Mouse (Mus musculus): ENCODE measurements around the gene Dspp.
A peak's percentile ranks its signal among the peaks of the same experiment; 100 is the strongest.

Dspp gene

DNA sequence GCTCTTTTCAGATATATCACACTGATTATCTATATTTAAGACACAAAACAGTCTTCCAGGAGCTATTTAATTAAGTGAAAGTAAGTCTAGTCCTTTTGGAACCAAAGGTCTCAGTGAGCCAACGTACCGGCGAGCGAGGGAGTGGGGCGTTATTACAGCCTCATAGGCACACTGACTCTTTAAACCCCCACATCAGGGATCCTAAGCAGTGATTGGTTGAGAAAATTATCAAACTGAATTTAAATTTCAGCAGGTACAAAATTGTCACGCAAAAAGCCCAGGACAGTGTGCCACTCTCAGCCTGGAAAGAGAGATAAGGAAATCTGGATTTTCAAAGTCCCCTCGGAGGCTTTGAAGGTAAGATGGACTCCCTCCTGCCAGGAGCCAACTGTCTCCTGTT is at the start of gene Dspp:
Gene Dspp (plus strand): TSS at position 301 of the 400 bp plus-strand sequence.
- no peak for DNase-seq

DNA sequence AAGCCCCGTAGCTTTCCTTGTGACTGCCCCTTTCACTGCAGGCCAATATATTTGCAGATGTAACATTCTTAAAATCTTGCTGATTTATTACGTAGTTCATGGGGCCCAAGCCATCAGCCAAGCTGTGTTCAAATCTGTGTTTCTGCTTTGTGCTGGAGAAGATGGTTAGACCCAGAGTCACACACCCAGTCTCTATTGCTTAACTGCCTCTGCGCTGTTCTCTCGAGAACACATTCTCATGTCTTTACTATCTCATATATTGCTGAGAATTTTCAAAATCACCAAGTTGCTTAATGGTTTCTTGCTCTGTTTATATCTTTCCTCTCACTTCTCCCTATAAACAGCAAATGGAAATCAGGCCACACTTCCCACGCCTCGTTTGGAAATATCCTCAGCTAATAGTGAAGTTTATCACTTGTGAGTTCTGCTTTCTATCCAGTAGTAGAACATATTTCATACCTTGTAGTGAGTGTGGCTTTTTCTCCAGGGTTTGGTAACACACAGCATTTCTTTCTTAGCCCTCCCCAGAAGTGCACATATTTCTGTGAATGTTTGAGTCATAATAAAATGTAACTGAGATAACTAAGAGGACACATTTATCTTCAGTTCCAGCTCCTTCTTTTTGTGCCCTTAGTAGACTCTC is 46.4 kb upstream of the Dspp start:
- DNase-seq: peak; percentile 42

DNA sequence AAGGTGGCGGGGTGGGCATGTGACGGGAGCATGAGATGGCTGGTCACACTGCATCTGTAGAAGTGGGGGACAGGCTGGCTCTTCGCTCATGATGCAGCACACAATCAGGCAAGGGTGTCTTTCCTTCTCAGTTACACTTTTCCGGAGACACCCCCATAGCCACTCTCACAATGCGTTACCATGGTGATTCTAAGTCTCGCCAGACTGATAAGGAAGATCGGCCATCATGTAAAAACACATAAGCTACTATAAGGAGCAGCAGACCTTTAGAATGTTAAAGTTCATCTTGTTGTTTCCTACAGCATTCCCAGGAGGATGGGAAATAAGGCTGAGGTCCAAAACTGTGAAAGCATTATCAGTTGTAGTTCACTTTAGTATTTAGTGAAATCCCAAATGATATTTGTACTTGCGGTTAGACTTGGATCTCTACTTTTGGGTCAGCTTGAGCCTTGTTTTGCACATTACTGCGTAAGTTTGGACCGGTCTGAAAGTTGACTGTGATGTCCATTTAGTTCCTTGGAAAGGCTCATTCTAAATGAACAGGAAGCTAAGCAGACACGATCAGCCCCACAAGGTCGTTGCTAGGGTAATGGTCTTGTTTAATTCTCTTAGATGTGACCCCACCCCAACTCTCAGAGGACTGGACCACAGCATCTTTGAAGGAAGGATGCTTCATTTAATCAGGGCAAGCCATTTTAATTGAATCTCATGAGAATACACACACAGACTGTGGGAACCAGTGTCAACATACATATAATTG is 43.8 kb upstream of the Dspp start:
- no peak for DNase-seq

DNA sequence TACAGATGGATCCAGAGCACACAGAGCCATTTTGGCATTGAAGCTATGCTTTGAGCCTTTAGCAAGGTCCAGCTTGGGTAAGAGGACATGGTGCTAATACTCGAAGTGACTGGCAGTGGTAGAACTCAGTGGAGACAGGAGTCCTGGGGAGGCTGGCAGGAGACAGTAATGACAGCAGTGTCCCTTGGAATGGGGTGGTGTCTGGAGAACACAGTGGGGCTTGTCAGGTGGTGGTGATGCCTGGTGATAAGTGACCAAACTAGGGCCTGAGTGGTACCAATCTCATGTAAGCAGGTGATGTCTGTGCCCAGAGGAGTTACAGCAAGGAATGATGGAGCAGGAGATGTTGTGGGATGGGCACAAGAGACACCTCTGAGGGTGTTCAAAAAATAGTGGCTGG is 43.2 kb upstream of the Dspp start:
- no peak for DNase-seq

DNA sequence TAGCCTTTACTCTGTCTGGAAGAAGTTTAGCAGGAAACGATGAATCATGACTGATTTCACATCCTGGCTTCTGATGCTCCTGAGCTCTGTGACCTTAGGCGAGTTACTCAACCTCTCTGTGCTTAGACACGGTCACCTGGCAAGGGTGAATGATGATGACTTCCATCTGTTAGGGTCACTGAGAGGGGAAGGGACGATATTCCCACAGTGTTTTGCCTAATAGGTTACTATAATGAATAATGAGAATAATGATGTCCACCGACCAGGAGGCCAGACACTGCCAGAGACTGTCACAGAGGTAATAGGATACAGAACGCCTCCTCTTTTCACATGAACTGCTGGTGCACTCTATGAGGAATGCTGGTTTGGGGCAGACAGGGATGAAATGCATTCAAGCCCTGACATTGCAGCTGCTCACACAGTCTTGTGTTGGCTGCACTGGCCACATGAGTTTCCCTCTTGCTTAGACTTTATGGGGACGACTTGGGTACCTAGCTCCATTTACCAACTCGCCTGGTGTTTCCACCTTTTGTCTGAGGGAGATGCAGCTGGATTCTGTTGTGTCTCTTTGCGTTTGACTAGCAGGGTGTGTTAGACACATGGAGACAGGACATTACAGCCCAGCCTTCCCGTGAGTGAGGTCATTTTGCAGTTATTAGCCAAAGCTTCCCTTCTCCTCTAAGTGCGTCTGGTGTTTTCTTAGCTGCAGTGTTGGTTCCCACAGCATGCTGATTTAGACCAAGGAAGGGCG is 42.1 kb upstream of the Dspp start:
- peak; percentile 54 for DNase-seq

DNA sequence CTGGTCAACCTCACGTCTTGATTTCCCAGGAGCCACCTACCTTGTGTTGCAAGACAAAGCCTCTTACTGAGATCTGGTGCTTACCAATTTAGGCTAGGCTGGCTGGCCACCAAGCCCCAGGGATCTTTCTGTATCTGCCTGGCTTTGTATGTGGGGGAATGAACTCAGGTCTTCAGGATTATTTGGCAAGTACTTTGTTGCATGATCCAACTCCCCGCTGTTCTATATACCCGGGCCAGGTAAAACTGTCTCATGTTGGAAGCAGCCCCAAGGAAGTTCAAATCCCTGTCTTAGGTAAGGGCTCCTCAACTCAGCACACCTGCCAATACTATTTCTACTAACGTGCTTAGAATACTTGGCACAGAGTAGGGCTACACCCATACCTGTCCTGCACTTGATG is 39.6 kb upstream of the Dspp start:
- DNase-seq: no peak

DNA sequence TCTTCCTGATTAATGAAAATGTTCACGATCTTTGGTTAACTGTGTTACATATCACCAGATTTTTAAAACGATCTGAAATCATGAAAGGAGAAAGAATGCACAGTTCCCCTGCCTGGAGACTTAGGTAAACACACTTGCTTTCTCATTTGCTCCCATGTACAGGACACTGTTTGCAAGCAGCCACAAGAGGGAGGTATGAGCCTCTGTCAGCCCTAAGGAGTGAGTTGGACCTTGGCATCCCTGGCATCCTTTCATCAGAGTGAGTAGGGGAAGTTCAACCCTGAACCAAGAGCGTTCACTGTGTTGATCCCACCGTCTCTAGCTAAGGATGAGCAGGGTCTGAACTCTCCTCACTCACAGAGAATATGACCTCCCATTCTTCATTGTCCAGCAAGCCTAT is 39.0 kb upstream of the Dspp start:
- peak; percentile 76 for DNase-seq

DNA sequence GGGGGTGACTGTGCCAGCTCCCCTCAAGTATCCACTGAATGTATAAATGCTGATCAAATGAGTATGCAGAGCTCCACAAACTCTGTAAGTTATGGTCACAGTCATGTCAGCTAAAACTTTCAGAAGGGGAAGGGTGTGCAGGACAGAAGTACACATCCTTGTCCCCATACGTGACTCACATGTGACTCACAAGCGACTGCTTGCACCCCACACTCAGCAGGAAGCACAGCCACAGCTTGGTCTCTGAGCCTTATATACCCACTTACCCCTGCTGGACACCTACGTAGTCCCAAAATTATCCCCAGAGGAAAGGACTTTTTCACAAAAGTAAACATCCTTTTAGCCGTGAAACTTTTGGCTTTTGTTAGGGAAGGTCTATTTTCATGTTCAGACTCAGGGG is 36.8 kb upstream of the Dspp start:
- no peak for DNase-seq

DNA sequence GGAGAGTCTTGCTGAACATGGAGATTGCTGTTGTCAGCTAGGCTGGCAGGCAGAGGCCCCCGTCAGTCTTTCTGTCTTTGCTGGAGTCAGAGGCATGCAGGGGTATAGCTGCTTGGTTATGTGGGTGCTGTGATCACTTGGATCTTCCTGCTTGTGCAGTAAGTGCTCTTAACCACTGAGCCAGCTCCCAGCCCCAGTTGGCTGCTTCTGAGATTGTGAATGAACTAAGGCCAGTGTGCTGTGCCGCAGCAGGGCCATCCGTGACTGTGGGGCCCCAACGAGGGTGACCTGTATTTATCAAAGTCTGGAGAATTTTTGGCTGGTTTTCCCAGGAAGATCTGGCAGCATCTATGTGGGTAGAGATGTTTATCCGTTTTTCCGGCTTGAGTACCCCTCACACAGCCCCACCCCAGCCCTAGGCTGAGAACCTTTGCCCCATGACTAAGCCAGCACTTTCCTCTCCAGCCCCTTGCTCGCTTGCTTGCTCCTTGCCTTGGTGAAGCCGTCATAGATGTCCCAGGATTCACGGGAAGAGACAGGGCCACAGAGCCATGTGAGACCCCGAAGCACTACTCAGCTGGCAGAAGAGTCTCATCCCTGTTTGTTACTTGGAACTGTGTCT is 32.5 kb upstream of the Dspp start:
- no peak for DNase-seq

DNA sequence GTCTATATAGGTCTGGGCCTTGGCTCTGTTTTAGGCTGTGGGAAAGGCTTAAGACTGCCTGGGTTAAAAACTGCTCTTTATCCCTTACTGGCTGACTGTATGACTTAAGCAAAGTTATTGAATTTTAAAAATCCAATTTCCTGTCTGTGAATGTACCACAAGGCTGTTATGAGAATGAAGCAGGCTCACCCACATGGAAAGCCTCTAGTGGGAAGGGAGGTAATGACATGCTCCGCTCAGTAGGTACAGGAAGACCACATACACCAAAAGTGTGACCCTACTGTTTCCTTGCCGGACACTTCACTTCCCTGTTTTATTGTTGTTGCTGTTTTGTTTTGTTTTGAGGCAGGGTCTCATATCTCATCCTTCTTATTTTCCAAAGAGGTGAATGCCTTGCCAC is 29.4 kb upstream of the Dspp start:
- no peak for DNase-seq

DNA sequence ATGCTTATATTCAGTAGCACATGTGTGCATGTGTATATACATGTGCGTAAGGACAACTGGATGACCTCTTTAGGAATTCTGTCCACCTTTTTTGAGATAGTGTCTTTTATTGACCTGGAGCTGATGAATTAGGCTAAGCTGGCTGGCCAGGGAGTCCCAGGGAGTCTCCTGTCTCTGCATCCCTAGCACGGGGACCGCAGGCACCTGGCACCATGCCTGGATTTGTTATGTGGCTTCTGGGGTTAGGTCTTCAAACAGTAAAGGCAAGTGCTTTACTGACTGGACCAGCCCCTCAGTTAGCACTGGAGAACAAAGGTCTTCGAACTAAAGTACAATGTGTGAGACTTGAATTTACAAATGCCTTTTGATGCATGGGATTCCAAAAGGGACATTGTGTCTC is 26.5 kb upstream of the Dspp start:
- no peak for DNase-seq

DNA sequence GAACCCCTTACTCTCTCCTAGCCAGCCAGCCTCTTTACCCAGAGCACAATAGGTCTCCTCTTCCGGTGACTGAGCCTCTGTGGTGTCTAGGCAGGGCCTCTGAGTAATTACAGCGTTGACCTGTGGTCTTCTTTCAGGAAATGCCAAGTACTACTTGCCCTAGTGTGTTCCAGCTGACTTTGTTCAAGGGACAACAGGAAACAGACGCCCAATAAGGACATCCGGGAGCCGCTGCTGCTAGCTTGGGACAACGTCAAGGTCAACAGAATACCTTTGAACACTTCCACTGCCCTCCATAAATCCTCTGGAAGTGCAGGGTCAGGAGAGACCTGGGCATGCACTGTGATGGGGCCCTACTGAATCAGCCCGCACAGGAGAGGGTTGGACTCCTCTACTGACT is 21.2 kb upstream of the Dspp start:
- peak; percentile 30 for DNase-seq

DNA sequence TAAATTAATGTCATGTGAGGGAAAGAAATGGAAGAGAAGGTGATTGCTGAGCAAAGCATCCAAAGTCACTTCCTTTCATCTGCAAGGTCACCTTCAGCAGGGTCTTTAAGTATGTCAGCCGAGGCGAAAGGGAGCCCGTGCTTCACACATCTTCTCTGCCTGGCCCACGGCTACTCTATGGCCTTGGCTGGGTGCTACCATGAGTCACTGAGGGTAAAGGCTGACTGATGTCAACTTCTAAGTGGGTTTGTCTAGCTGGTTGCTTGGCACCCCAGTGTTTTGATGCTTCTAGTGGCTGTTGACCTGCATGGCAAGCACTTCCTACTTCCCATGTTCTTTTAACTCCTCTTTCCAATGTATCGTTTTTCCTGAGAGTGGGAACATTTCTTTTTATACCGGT is 20.3 kb upstream of the Dspp start:
- DNase-seq: no peak

DNA sequence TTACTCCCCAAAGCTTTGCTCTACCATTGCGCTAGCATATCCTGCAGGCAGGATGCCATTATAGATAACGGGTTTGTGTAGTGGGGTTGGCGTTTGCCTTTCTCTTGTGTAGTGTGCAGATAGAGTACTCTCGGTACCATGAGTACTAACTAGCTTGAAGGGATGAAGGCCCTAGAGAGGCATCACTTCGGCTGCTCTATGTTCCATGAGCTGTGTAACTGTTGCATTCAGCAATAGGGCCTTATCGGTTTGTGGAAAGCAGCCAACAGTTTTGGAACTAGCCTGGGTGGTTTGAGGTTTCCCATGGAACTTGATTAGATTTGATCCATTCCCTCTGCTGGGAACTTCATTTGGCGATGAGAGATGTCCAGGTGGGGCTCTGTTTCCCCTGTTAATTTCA is 12.8 kb upstream of the Dspp start:
- DNase-seq: no peak

DNA sequence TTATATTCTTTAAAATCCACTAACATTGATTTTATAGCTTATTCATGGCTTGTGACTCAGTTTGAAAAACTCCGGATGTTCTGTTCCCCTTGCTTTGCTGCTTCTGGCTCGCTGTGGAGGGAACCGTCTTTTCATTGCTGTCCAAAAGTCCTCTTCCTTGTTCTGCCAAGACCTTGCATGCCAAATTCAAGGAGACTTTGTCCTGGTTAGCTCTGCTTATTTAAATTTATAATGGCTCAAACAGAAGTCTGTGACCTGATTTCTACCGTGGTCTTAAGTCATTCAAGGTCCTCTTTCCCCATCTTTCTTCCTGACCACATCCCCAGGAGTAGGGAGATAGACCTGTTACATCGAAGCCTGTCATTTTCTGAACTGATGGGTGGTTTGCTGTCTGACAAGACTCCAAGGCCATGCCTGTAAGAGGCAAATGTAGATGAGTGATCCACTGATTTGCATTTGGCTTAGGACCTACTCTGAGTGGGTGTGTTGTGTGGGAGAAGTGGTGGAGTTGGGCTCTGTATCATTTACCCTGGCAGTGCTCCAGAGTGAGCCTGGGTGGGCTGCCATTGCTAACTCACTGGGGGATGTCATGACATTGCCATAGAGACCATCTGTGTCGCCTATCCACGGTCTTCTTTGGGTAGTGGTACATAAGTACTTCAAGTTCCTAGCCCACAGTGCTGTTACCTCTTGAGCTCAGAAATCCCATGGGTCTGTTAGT is 12.0 kb upstream of the Dspp start:
- peak; percentile 19 for DNase-seq

DNA sequence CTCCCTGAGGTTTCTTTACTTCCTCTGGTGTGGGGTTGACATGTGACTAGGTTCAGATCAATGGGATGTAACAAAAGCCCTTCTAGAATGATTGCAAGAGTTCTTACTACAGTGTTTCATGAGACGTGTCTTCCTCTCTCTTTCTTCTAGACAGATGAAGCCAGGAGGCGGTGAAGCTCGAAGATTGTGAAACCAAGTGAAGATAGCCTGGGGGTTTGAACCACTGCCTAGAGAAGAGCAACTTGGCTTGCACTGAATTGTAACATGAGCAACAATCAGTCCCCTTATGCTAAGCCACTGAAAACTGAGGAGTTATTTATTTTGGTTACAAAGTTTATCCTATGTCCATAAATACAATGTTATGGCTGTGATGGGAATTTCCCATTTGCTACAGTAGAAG is 9.9 kb upstream of the Dspp start:
- DNase-seq: no peak

DNA sequence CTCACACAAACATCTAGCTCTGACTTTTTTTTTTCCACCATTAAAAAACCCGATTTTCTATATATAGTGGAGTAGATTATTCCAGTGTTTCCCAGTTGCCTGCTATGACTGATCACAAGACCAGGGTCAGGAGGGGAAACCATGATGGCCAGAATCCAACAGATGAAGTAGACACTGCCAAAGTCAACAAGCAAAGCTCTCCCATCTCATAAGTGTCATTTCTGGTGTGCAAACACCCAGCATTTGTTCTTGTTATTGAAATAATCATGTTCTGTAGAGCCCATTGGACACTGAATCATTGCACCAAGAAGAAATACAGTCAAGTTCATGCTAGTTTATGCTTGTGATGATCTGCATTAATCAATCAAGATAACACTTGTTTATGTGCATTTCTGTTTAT is 9.1 kb upstream of the Dspp start:
- DNase-seq: peak; percentile 74

DNA sequence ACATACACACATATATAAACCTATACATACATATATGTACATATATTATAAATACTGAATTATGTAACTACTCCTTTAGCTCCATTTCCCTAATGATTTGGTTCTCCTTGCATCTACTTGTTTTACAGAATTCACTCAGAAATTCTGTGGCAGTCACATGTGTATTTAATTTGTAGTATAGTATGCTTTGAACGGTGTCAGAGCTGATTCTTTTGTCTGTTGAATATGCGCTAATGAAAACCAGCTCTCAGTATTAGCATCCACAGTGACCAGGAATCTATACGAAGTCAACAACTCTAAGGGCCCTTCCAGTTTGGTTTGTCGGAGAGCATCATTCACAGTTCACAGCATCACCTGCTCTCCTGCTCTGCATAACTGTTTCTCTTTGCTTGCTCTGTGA is 7.0 kb upstream of the Dspp start:
- DNase-seq: no peak

DNA sequence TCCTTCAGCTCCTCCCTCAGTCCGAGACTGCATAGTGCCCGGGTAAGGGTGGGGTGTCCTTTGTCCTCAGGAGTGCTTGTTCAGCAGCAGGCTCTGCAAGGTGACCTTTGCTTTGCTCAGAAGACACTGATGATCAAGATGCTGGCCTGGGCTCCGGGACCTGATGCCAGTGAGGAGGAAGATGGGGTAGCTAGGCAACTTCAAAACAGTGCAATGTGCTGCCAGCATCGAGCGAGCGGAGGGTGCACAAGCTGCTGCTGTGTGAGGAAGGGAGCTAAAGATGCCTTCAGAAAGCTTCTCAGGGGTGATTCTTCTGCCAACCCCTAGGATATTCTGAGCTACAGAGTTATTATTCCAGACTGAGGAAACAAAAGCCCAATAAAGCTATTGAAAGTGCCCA is 2.6 kb downstream of the Dspp start:
- no peak for DNase-seq

DNA sequence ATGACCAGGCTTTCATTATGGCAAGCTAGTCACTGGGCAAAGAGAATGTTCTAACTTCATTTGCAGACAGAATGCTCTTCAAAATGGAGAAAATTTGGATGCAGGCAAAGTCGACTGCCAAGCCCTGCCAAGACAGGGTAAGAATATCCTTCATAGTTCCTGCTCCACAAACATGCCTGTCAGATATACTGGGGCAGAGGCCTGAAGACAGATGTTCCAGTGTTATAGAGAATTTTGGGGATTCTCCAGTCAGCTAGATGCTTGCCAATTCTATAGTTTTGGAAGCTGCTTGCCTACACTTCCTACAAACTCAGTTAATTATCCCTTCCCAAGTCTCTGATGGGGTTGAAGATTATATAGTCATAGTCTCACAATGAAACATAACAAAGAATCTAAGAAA is 13.2 kb downstream of the Dspp start:
- DNase-seq: no peak

DNA sequence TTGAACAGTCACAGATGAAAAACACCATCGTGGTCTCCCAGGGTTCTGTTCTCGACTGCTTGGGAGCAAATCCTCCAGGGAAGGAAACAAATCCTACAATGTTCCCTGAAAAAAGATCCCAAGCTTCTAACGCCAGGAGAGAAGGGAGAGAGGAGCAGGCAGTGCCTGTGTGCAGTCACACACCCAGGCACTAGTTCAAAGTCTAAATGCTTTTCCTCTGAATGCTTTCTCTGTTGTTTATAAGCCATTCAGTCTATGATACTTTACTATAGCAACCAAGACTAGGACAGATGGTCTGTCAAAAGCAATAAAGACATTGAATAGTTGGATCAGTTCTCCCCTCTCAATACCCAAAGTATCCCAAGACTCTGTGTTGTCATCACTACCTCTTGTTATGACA is 16.8 kb downstream of the Dspp start:
- no peak for DNase-seq

DNA sequence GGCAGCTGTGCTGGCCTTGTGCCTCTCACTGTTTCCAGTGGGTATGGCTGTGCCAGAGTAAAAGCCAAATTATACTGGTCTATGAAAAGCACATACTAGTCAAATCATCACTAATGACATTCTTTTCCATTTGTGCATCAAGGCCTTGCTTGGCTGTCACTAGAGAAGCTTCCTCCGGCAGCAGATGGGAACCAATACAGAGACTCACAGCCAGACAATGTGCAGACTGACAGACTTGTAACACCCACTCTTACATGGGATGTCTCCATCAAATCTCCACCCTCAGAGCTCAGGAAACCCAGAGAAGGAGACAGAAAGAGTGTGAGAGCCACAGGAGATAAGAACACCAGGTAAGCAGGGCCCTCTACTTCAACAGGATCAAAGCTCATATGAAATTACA is 24.6 kb downstream of the Dspp start:
- no peak for DNase-seq
